Mouse (Mus musculus) small intestine, adult 2 months (tissue): Measurements from ENCODE around the gene Txlna.

Source experiments
- CTCF ChIP-seq: fragments of 200-500 bp; IDR thresholded peaks from 2 replicates; pipeline ENCODE4 v1.5.1; 2012; ENCODE audit warnings: low read depth, mild to moderate bottlenecking, control low read depth, inconsistent platforms, low read length, moderate library complexity, mixed read lengths; ENCODE audit not compliant: insufficient replicate concordance, insufficient read length; ENCODE audit errors: extremely low read depth
- POLR2A ChIP-seq: fragments of 200-500 bp; IDR thresholded peaks from 2 replicates; pipeline ENCODE4 v1.6.1; 2012; ENCODE audit warnings: low read depth, mild to moderate bottlenecking, control low read depth, inconsistent platforms, low read length, moderate library complexity

- TF ChIP-seq CTCF (no peak), POLR2A (no peak)
These were observed 15.4 kb downstream of the Txlna start for GRCm38 (mm10) chr4:129625496-129625895.
